Mouse (Mus musculus) hindbrain, embryonic 13.5 days (tissue): ENCODE results near the gene Rps6ka2. TPM values are rescaled to one million over a fixed set of nuclear protein-coding genes. Genes with fewer than 3 reads are reported as not detected.

Source experiments
- ATAC-seq: fragments of 200-750 bp; cut with Nextera tagmentation; 2 replicates; pipeline ENCODE4 v1.8.0; 2017; ENCODE audit warnings: moderate TSS enrichment; ENCODE audit not compliant: low FRiP score
- H3K27ac ChIP-seq: fragments of 300-500 bp; sonication (generic); 2 replicates; pipeline ENCODE4 v1.5.1; 2015; ENCODE audit warnings: inconsistent platforms, mild to moderate bottlenecking, moderate library complexity
- H3K27me3 ChIP-seq: fragments of 300-500 bp; sonication (generic); 2 replicates; pipeline ENCODE4 v1.6.1; 2015; ENCODE audit warnings: mild to moderate bottlenecking, inconsistent platforms
- H3K36me3 ChIP-seq: fragments of 300-500 bp; sonication (generic); 2 replicates; pipeline ENCODE4 v1.6.1; 2015; ENCODE audit warnings: mild to moderate bottlenecking, inconsistent platforms
- H3K4me1 ChIP-seq: fragments of 300-500 bp; sonication (generic); replicated peaks from 2 replicates; pipeline ENCODE4 v1.6.1; 2015; ENCODE audit warnings: inconsistent platforms
- H3K4me2 ChIP-seq: fragments of 300-500 bp; sonication (generic); 2 replicates; pipeline ENCODE4 v1.6.1; 2015; ENCODE audit warnings: inconsistent platforms, mild to moderate bottlenecking, moderate library complexity
- H3K4me3 ChIP-seq: fragments of 300-500 bp; sonication (generic); 2 replicates; pipeline ENCODE4 v1.5.1; 2015; ENCODE audit warnings: mild to moderate bottlenecking, inconsistent platforms
- H3K9ac ChIP-seq: fragments of 300-500 bp; sonication (generic); 2 replicates; pipeline ENCODE4 v1.6.1; 2015; ENCODE audit warnings: mild to moderate bottlenecking, inconsistent platforms
- H3K9me3 ChIP-seq: fragments of 300-500 bp; sonication (generic); 2 replicates; pipeline ENCODE4 v1.6.1; 2016; ENCODE audit warnings: inconsistent platforms
- WGBS: fragments of 180-500 bp; shearing (Covaris S2); methylation state at CpG from one replicate; pipeline ENCODE4 v1.1.7; 2015; 5-methylcytosine and 5-hydroxymethylcytosine counted together
- polyA plus RNA-seq: library from polyadenylated mRNA; unstranded; fragments of >200 nt; fragmentation: Nextera tagmentation; extraction: Ambion mirVana; gene quantifications from 2 replicates; pipeline ENCODE4 v1.2.1, GENCODE M21; 2015

The Rps6ka2 gene
- polyA plus RNA-seq, 1 experiment from 2014 or later, result 21.2 TPM

GRCm38 (mm10) chr17:7147920-7148321 is 22.0 kb upstream of the Rps6ka2 start:
- no peak for ATAC-seq
- peaks cover 24% of the 10 kb centered on the region for H3K4me1 ChIP-seq
- H3K4me2 ChIP-seq, result no peak overlapping the region
- no peak overlapping the region for H3K27ac ChIP-seq
- no peaks in the 10 kb centered on the region for H3K9me3 ChIP-seq
- no peak overlapping the region for H3K9ac ChIP-seq
- no peak overlapping the region for H3K4me3 ChIP-seq
- no peaks in the 10 kb centered on the region for H3K36me3 ChIP-seq
- 46% methylated on average over 12 of the region's 12 CpGs for WGBS
- H3K27me3 ChIP-seq, result no peaks in the 10 kb centered on the region

- no peak overlapping the region for H3K27ac ChIP-seq
- H3K4me1 ChIP-seq, result peaks cover 19% of the 10 kb centered on the region
- H3K4me2 ChIP-seq, result no peak overlapping the region
- H3K36me3 ChIP-seq, result no peaks in the 10 kb centered on the region
- no peak overlapping the region for H3K9ac ChIP-seq
- no peaks in the 10 kb centered on the region for H3K27me3 ChIP-seq
- no peak for ATAC-seq
- 97% methylated on average over 11 of the region's 11 CpGs for WGBS
- no peak overlapping the region for H3K4me3 ChIP-seq
- no peaks in the 10 kb centered on the region for H3K9me3 ChIP-seq
Measured at GRCm38 (mm10) chr17:7149328-7150195, 20.4 kb upstream of the Rps6ka2 start.

GRCm38 (mm10) chr17:7151446-7152100 is 18.3 kb upstream of the Rps6ka2 start:
- Histone ChIP-seq H3K4me2 (no peak overlapping the region), H3K9ac (no peak overlapping the region), H3K27me3 (0 out of 2 replicates have a peak, but pooled peaks cover 3% of the 10 kb centered on the region), H3K9me3 (no peaks in the 10 kb centered on the region), H3K27ac (no peak overlapping the region), H3K4me3 (no peak overlapping the region), H3K4me1 (peaks cover 14% of the 10 kb centered on the region), H3K36me3 (no peaks in the 10 kb centered on the region)
- peak; percentile 28; the same call in 1 of the 2 replicates for ATAC-seq
- WGBS, result 82% methylated on average over 6 of the region's 6 CpGs

GRCm38 (mm10) chr17:7152662-7153061 is 17.3 kb upstream of the Rps6ka2 start:
- Histone ChIP-seq H3K4me2 (no peak overlapping the region), H3K4me1 (peaks cover 17% of the 10 kb centered on the region), H3K27ac (no peak overlapping the region), H3K36me3 (no peaks in the 10 kb centered on the region), H3K27me3 (0 out of 2 replicates have a peak, but pooled peaks cover 3% of the 10 kb centered on the region), H3K9me3 (no peaks in the 10 kb centered on the region), H3K9ac (no peak overlapping the region), H3K4me3 (no peak overlapping the region)
- ATAC-seq, result no peak
- 95% methylated on average over 7 of the region's 7 CpGs for WGBS

GRCm38 (mm10) chr17:7163955-7164354 is 6.0 kb upstream of the Rps6ka2 start:
- ATAC-seq, result no peak
- no peak overlapping the region for H3K4me3 ChIP-seq
- no peak overlapping the region for H3K27ac ChIP-seq
- no peaks in the 10 kb centered on the region for H3K27me3 ChIP-seq
- 83% methylated on average over 3 of the region's 3 CpGs for WGBS
- no peak overlapping the region for H3K9ac ChIP-seq
- no peaks in the 10 kb centered on the region for H3K36me3 ChIP-seq
- peaks cover 9% of the 10 kb centered on the region for H3K4me1 ChIP-seq
- no peaks in the 10 kb centered on the region for H3K9me3 ChIP-seq
- no peak overlapping the region for H3K4me2 ChIP-seq

- WGBS, result 96% methylated on average over 7 of the region's 7 CpGs
Measured at GRCm38 (mm10) chr17:7165524-7165923, 4.4 kb upstream of the Rps6ka2 start.

GRCm38 (mm10) chr17:7168961-7169626 is 821 bp upstream of the Rps6ka2 start:
- Histone ChIP-seq H3K9ac (peak overlapping the region; percentile 74), H3K4me2 (peak overlapping the region; percentile 86), H3K9me3 (no peaks in the 10 kb centered on the region), H3K27me3 (no peaks in the 10 kb centered on the region), H3K4me1 (peaks cover 38% of the 10 kb centered on the region), H3K27ac (peak overlapping the region; percentile 94), H3K36me3 (no peaks in the 10 kb centered on the region), H3K4me3 (peak overlapping the region; percentile 79)
- ATAC-seq, result peak; percentile 60
- WGBS, result 11% methylated on average over 15 of the region's 15 CpGs

More at GRCm38 (mm10) chr17:7165524-7165923, 4.4 kb upstream of the Rps6ka2 start:
- Histone ChIP-seq H3K4me3 (no peak overlapping the region), H3K27ac (no peak overlapping the region), H3K4me2 (no peak overlapping the region), H3K27me3 (no peaks in the 10 kb centered on the region), H3K4me1 (peaks cover 15% of the 10 kb centered on the region), H3K9ac (no peak overlapping the region), H3K9me3 (no peaks in the 10 kb centered on the region), H3K36me3 (no peaks in the 10 kb centered on the region)
- ATAC-seq, result no peak

GRCm38 (mm10) chr17:7170304-7171295 is 685 bp downstream of the Rps6ka2 start:
- H3K4me1 ChIP-seq, result peaks cover 38% of the 10 kb centered on the region
- peak overlapping the region; percentile 86 for H3K4me2 ChIP-seq
- ATAC-seq, result no peak; the same call in 1 of the 2 replicates
- peak overlapping the region; percentile 79 for H3K4me3 ChIP-seq
- no peaks in the 10 kb centered on the region for H3K27me3 ChIP-seq
- no peaks in the 10 kb centered on the region for H3K9me3 ChIP-seq
- peak overlapping the region; percentile 85 for H3K9ac ChIP-seq
- no peaks in the 10 kb centered on the region for H3K36me3 ChIP-seq
- H3K27ac ChIP-seq, result peak overlapping the region; percentile 90
- WGBS, result 2% methylated on average over 43 of the region's 43 CpGs

GRCm38 (mm10) chr17:7173331-7174028 is 3.6 kb downstream of the Rps6ka2 start:
- H3K27me3 ChIP-seq, result no peaks in the 10 kb centered on the region
- H3K4me1 ChIP-seq, result peaks cover 43% of the 10 kb centered on the region
- H3K9me3 ChIP-seq, result no peaks in the 10 kb centered on the region
- no peak overlapping the region for H3K27ac ChIP-seq
- no peak overlapping the region for H3K4me2 ChIP-seq
- H3K36me3 ChIP-seq, result no peaks in the 10 kb centered on the region
- no peak for ATAC-seq
- 64% methylated on average over 15 of the region's 15 CpGs for WGBS
- no peak overlapping the region for H3K4me3 ChIP-seq
- H3K9ac ChIP-seq, result no peak overlapping the region

- Histone ChIP-seq H3K4me1 (peaks cover 38% of the 10 kb centered on the region), H3K4me2 (no peak overlapping the region), H3K27me3 (no peaks in the 10 kb centered on the region), H3K36me3 (no peaks in the 10 kb centered on the region), H3K9ac (no peak overlapping the region), H3K9me3 (no peaks in the 10 kb centered on the region), H3K4me3 (no peak overlapping the region), H3K27ac (no peak overlapping the region)
- 71% methylated on average over 1 of the region's 1 CpGs for WGBS
- no peak for ATAC-seq
Measured at GRCm38 (mm10) chr17:7175293-7175692, 5.4 kb downstream of the Rps6ka2 start.

- no peak for ATAC-seq
- no peak overlapping the region for H3K4me2 ChIP-seq
- H3K27ac ChIP-seq, result peak overlapping the region; percentile 35; the same call in 1 of the 2 replicates
- WGBS, result 28% methylated on average over 2 of the region's 2 CpGs
- H3K36me3 ChIP-seq, result no peaks in the 10 kb centered on the region
- no peaks in the 10 kb centered on the region for H3K27me3 ChIP-seq
- peaks cover 38% of the 10 kb centered on the region for H3K4me1 ChIP-seq
- H3K4me3 ChIP-seq, result no peak overlapping the region
- H3K9me3 ChIP-seq, result no peaks in the 10 kb centered on the region
- no peak overlapping the region for H3K9ac ChIP-seq
Measured at GRCm38 (mm10) chr17:7176394-7176793, 6.5 kb downstream of the Rps6ka2 start.
